Mouse (Mus musculus): ENCODE measurements around the gene Apbb1ip.

- TF ChIP-seq CTCF (IDR thresholded peaks at IDR 0.05; ENCODE audit: low read depth) (no peak), EP300 (IDR thresholded peaks at IDR 0.05; ENCODE audit: low read depth) (no peak)
Observed at GRCm38 (mm10) chr2:22894932-22895281, 121.0 kb downstream of the Apbb1ip start.

All from heart, postnatal 0 days (tissue).